Mouse (Mus musculus): ENCODE results near the gene Ar.

Ar gene

DNA sequence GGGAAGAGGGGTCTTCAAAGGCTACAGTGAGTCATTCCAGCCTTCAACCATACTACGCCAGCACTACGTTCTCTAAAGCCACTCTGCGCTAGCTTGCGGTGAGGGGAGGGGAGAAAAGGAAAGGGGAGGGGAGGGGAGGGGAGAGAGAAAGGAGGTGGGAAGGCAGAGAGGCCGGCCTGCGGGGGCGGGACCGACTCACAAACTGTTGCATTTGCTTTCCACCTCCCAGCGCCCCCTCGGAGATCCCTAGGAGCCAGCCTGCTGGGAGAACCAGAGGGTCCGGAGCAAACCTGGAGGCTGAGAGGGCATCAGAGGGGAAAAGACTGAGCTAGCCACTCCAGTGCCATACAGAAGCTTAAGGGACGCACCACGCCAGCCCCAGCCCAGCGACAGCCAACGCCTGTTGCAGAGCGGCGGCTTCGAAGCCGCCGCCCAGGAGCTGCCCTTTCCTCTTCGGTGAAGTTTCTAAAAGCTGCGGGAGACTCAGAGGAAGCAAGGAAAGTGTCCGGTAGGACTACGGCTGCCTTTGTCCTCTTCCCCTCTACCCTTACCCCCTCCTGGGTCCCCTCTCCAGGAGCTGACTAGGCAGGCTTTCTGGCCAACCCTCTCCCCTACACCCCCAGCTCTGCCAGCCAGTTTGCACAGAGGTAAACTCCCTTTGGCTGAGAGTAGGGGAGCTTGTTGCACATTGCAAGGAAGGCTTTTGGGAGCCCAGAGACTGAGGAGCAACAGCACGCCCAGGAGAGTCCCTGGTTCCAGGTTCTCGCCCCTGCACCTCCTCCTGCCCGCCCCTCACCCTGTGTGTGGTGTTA lies at the start of gene Ar:
Gene Ar, plus strand, starts transcription at position 239 of the 812 bp plus-strand sequence.
- no peak for DNase-seq (ENCODE audit: low spot score)

DNA sequence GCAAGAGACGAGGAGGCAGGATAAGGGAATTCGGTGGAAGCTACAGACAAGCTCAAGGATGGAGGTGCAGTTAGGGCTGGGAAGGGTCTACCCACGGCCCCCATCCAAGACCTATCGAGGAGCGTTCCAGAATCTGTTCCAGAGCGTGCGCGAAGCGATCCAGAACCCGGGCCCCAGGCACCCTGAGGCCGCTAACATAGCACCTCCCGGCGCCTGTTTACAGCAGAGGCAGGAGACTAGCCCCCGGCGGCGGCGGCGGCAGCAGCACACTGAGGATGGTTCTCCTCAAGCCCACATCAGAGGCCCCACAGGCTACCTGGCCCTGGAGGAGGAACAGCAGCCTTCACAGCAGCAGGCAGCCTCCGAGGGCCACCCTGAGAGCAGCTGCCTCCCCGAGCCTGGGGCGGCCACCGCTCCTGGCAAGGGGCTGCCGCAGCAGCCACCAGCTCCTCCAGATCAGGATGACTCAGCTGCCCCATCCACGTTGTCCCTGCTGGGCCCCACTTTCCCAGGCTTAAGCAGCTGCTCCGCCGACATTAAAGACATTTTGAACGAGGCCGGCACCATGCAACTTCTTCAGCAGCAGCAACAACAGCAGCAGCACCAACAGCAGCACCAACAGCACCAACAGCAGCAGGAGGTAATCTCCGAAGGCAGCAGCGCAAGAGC lies 1.3 kb downstream of the Ar start:
- DNase-seq (ENCODE audit: low spot score): no peak

DNA sequence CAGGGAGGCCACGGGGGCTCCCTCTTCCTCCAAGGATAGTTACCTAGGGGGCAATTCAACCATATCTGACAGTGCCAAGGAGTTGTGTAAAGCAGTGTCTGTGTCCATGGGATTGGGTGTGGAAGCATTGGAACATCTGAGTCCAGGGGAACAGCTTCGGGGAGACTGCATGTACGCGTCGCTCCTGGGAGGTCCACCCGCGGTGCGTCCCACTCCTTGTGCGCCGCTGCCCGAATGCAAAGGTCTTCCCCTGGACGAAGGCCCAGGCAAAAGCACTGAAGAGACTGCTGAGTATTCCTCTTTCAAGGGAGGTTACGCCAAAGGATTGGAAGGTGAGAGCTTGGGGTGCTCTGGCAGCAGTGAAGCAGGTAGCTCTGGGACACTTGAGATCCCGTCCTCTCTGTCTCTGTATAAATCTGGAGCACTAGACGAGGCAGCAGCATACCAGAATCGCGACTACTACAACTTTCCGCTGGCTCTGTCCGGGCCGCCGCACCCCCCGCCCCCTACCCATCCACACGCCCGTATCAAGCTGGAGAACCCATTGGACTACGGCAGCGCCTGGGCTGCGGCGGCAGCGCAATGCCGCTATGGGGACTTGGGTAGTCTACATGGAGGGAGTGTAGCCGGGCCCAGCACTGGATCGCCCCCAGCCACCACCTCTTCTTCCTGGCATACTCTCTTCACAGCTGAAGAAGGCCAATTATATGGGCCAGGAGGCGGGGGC lies 2.0 kb downstream of the Ar start:
- no peak for DNase-seq (ENCODE audit: low spot score)

DNA sequence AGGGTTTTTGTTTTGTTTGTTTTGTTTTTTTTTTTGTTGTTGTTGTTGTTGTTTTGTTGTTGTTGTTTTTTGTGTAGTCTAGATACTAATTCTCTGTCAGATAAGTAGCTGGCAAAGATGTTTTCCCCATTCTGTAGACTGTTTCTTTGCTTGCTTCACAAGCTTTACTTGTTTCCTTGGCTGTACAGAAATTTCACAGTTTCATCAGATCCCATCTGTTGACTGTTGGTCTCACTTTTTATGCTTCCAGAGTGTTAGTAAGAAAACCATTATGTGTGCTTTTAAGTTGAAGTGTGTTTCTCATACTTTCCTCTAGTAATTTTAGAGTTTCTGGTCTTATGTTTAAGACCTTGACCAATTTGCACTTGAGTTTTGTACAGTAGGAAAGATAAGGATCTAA lies 41.2 kb downstream of the Ar start:
- peak; percentile 1 for DNase-seq (ENCODE audit: low spot score)

DNA sequence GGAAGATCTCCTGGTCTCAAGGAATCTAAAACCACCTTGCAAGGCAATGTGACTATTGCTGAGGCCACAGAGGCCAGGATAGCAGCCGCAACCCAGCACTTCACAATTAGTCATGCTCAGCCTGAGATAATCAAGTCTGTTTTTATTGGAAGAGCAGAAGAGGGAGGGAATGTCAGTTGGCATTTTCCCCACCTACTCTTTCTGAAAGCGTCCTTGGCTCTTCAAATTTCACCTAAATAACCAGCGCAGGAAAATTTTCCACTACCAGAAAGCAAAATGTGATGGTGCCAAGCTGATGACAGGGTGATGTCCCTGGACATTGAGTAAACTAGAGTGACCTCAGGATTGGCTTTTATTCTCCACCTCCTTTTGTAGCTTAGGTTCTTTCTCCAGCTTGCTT lies 57.2 kb downstream of the Ar start:
- DNase-seq (ENCODE audit: low spot score): no peak

DNA sequence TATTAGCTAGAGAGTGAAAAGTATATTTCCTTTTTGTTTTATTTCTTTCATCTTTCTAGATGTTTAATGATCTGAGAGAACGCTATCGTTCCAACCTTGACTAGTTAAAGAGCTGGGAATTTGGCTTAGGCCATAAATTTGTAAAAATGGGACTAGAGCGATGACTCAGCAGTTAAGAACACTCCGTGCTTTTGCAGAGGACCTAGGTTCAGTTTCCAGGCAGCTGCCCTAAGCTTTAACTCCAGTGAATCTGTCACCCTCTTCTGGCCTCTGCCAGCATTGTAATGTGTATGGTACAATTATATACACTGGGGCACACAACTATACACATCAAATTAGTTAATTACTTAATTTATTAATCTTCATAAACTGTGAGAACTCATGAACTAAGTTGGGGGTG lies 58.6 kb downstream of the Ar start:
- DNase-seq (ENCODE audit: low spot score): no peak

DNA sequence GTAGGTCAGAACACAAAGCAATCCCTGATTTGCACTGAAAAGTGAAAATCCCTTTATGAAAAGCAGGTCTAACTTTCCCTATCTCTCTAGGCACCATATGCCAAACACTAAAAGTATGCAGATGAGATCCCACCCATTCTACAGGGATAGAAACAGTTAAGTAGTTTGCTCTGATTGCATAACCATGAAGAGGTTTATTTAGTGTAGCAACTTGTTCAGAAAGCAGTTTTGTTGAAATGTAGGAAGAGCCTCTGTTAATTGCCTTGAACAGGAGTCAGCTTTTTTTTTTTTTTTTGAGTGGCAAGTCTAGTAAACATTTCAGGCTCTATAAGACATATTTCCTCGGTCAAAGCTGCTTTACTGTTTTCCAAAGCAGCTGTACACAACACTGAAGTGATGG lies 67.5 kb downstream of the Ar start:
- DNase-seq (ENCODE audit: low spot score): no peak

DNA sequence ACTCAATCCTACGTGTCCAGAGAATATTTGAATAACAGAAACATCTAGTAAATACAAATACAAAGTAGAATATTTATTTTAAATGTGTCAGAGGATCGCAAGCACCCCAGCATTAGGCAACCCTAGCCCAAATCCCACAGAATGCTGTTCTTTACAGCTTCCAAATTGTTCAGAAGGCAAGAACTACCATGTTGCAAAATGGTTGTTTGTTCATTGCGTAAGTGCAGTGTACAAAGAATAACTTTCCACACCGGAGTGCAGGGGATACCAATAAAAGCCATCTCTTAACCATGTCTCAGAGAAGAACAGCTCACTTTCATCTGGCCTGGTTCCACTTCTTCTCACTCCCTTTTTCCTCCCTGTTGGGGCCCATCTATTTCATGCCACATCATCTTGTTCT lies 90.4 kb downstream of the Ar start:
- DNase-seq (ENCODE audit: low spot score): no peak

DNA sequence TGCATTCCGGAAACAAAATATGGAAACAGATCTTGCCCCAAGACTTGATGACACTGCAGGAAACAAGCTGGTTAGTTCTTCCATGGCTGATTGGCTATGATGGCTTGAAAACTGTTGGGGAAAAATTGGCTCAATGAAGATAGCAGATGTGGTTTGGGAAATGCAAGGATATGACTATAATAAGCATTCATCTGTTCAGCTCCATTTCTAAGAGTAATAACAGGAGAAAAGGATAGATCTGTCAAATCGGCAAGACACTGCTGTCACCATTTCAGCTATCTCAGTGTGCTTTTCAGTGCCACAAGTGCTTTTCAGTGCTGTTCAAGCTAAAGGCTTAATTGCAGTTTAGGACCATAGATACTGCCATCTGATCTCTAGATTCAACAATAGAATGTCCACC lies 96.5 kb downstream of the Ar start:
- DNase-seq (ENCODE audit: low spot score): no peak

DNA sequence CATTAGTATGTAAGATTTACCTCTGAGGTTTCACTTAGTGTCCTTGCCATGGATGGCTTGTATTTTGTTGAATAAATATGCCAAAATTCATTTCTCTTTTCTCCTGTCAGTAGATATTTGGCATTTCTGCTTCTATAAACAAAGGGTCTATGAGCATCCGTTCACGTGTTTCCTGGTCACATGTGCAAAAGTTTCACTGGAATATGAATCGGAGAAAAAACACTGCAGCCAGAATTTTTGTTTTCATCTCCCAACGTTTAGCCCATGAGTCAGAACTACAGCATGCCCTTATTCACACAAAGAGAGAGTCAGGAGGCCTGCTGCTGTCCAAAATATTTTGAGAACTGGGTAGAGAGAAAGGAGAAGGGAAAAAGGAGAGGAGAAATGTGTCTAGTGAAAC lies 99.8 kb downstream of the Ar start:
- DNase-seq (ENCODE audit: low spot score): no peak

DNA sequence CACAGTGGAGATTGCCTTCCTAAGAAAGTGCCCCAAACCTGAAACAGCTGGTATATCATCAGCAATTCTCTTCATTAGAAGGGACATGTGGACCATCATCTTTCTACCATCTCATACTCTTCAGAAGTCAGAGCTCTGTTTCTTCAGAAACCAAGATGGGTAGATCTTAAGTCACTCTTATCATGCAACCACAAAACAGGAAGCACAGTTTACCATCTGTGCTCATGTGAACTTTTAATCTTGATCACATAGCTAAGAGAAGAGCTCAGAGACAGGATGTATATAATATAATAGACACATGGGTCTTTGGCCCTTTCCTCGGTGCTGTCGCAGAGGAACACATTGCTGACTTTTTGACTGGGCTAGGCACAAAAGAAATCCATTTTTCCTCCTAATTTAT lies 111.1 kb downstream of the Ar start:
- no peak for DNase-seq (ENCODE audit: low spot score)

DNA sequence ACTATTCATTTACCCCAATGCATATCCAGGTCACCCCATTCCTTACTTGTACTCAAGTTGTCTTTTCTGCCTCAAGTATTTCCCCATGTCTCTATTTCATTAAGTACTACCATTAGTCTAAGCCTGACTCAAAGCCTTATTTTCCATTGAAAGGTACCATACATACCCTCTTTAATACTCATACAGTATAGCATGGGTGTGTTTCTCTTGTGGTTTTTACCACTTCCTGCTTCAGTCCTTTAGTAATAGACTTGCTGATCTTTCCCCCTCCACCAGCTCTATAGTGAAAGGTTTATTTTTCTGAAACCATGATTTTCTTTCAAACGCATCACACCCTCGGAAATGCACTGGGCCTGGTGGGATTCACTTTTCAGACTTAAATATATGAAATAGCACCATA lies 117.2 kb downstream of the Ar start:
- DNase-seq (ENCODE audit: low spot score): no peak

DNA sequence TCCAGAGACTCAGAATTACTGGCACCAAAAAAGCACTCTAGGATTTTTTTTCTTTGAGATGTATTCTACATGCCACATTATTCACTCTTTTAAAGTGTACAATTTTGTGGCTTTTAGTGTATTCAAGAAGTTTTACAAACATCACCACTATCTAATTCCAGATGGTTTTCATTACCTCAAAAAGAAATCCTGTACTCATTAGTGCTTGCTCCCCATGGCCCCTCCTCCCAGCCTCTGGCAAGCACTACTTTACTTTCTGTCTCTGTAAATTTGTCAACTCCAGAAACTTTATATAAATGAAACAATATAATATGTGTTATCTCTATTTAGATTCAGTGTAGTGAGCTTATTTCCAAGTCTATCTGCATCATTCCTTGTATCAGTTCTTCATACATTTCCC lies 122.8 kb downstream of the Ar start:
- DNase-seq (ENCODE audit: low spot score): no peak

DNA sequence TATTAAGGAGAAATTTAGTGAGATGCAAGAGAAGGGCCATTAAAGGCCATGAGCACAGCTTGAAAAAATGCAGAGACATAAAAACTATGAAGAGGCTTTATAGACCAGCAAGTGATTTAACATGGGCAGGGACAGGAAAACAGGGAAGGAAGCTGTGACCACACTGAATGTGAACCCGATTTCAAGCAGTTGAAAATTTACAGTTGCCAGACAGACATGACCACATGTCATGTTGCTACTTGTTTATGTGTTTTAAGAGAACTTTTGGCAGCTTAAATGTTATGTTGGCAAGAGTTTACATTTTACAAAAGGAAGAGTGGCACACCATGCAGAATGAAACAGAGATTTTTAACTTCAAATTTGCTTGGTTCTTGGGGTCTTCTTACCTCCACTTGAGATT lies 143.2 kb downstream of the Ar start:
- no peak for DNase-seq (ENCODE audit: low spot score)

DNA sequence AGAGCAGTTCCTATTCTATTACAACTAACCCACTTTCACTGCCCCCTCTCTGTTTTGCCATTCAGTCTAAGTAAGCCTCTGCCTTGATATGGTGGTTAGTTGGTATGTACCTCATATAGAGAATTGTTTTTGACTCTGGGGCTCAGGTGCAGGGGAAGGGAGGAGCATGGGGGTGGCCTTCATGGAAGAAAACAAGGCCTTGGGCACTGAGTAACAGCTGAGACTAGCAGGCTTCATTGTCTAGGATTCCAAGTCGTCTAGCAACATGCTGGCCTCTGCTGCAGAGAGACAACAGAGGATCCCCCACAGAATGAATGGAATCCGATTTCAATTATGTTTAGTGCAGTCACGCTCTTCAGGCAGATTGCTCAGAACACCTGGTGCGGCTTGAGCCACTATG lies 152.1 kb downstream of the Ar start:
- DNase-seq (ENCODE audit: low spot score): no peak

DNA sequence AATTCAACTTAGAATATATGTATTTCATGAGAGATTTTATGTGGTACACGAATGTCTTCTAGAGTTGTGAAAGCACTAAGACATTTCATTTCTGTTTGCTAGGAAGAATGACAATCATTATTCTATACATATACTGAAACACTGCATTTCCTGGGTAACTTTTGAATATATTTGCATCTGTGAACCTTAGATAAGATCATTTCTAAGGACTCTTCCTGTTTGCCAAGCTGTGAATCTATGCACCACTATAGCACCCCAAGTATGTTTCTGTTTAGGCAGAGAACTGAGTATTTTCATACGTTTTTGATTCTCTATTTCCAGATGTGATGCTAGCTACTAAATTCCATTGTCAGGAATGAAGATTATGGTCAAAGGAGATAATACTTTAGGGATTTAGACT lies 153.4 kb downstream of the Ar start:
- DNase-seq (ENCODE audit: low spot score): no peak

DNA sequence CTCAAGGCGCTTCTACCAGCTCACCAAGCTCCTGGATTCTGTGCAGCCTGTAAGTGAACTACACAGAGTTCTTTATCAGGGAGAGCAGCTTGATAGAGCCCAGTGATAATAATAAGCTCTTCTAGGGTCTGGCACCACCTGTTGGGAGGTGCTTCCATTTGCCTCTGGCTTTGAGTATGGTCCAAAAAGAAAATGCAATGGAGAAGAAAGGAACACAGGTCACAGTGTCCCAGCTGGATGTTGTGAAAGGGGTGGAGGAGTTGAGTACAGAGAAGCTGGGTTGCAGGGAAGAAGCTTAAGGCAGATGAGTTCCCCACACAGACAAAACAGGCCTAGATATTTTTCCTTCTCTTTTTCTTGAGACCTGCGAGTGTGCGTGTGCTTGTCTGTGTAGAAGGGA lies 167.4 kb downstream of the Ar start:
- no peak for DNase-seq (ENCODE audit: low spot score)

DNA sequence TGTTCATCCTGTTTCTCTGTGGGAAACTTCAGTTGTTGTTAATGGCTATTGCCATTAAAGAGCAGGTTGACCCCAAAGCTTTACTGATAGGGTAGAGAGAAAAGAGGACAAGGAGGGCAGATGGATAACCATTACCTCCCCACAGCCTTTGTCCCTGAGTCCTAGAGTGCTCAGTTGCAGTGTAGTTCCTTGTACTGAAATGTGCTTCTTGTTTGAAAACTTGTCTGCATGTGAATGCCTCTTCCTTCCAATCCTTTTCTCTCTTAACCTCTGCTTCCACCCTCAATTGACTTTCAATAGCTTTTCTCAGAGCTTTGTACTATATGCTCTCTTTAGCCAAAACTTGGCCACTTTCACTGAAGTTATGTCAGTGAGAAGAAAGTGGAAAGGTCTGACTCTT lies 168.9 kb downstream of the Ar start:
- DNase-seq (ENCODE audit: low spot score): no peak

DNA sequence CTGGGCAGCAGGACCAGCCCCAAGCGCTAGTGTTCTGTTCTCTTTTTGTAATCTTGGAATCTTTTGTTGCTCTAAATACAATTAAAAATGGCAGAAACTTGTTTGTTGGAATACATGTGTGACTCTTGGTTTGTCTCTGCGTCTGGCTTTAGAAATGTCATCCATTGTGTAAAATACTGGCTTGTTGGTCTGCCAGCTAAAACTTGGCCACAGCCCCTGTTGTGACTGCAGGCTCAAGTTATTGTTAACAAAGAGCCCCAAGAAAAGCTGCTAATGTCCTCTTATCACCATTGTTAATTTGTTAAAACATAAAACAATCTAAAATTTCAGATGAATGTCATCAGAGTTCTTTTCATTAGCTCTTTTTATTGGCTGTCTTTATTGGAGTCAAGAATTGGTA lies 174.5 kb downstream of the Ar start:
- no peak for DNase-seq (ENCODE audit: low spot score)

DNA sequence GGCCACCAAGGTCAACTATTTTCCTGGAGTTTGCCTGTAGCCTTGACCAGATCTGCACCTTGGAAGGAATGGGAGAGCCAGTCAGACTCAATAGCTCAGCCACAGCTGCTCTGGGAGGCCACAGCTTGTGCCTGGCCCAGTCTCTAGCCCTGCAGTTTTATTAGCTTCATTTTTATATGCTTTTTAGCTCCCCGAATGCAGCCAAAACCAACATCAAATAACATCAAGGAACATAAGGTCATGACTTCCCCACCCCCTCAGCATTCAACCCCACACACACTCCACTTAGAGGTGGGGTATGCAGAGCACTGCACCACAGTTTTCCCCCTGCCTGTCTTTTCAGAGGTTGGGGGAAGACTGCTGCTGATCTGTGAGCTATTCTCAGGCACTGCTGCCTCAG lies 198.9 kb downstream of the Ar start:
- DNase-seq (ENCODE audit: low spot score): no peak

DNA sequence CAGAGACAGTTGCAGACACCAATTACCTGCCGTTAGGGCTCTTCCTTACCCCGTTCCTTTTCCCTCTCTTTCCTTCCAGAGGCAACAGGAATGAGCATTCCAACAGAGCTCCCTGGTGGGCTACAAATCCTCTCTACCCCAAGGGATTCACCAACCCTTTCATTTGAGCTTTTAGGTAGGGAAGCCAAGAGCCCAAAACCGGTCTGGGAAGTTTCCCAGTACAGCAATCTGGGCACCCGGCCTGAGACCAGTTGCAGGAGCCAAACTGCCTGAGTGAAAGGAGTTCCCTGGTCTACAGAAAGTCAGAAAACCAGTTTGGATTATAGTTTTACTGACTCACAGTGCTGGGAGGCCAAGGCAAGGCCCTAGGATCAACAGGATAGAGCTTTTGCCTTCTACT lies 199.5 kb downstream of the Ar start:
- DNase-seq (ENCODE audit: low spot score): no peak
